Mouse (Mus musculus): ENCODE results near the gene Per2.

- TF ChIP-seq CTCF (IDR thresholded peaks at IDR 0.05; ENCODE audit: low read depth, low read length) (no peak), POLR2A (IDR thresholded peaks at IDR 0.05; ENCODE audit: borderline replicate concordance, low read depth, low read length) (no peak)
Measured at GRCm38 (mm10) chr1:91419862-91420600, 39.1 kb downstream of the Per2 start.
